ENCODE assay signal across 8 mouse cellular contexts in the genomic region with DNA sequence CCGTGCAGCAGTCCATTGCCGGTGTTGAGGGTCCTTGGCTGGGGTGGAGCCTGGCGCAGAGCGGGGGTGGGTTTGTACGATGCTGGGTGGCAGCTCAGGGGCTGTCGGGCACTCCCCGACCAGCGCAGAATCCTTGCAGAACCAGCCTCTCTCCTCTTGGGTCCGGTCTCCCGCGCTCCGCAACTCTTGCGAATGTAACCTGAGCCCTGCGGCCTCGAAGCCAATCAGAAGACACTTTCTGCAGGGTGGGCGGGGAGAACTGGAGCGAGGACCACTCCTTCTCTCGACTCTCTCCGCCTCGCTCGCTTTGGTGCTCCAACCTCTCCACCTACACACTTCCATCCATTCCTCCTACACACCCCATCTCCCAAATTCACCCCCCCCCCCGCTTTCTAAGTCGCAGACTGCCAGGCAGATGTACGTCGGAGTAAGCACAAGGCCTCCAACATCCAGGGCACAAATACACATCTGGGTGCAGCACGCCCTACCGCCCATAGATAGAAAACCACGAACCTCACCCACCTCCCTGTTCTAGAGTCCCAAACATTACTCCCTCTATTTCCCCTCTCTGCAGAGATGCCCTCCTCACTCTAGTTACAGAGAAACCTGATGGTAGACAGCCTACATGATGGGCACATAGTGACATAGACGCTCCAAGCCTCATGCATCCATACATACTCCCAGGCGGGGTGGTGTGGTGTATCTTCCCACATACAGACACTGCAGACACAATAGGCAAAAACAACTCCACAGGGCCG. TPM values are rescaled to one million over a fixed set of nuclear protein-coding genes. Genes with fewer than 3 reads are reported as not detected.
A peak's percentile ranks its signal among the peaks of the same experiment; 100 is the strongest.
DNase-seq lines count a peak whose midpoint lies in the region; ATAC-seq lines count a peak whose summit lies in the region.

Gene Nrgn, minus strand, starts transcription at position 369 of the 758 bp plus-strand sequence.

- H3K9ac ChIP-seq in embryonic facial prominence, embryonic 14.5 days (ENCODE audit: low read depth, low read length) = peak within 1 kb of the TSS; percentile 48
- H3K9ac ChIP-seq in limb, embryonic 13.5 days = peak within 1 kb of the TSS; percentile 36
- peak within 1 kb of the TSS; percentile 33 for H3K9ac ChIP-seq in midbrain, embryonic 15.5 days

- 7% methylated on average over 23 of the region's 31 CpGs for WGBS in embryonic facial prominence, embryonic 14.5 days
- WGBS in limb, embryonic 13.5 days = 4% methylated on average over 31 of the region's 31 CpGs
- 5% methylated on average over 31 of the region's 31 CpGs for WGBS in midbrain, embryonic 15.5 days

- H3K4me3 ChIP-seq in embryonic facial prominence, embryonic 14.5 days (ENCODE audit: low read depth, low read length) = peak within 1 kb of the TSS; percentile 46
- H3K4me3 ChIP-seq in limb, embryonic 13.5 days = peak within 1 kb of the TSS; percentile 47
- H3K4me3 ChIP-seq in midbrain, embryonic 15.5 days = peak within 1 kb of the TSS; percentile 50

- no peaks in the 10 kb centered on the region for H3K36me3 ChIP-seq in embryonic facial prominence, embryonic 14.5 days (ENCODE audit: control insufficient read depth, insufficient read depth, low read length)
- no peaks in the 10 kb centered on the region for H3K36me3 ChIP-seq in limb, embryonic 13.5 days
- no peaks in the 10 kb centered on the region for H3K36me3 ChIP-seq in midbrain, embryonic 15.5 days (replicated peaks)
- H3K36me3 ChIP-seq in splenic B cell, adult 2 months (ENCODE audit: control insufficient read depth, insufficient read depth, low read length, poor library complexity, severe bottlenecking) = no peaks in the 10 kb centered on the region

- no peaks in the 10 kb centered on the region for H3K9me3 ChIP-seq in embryonic facial prominence, embryonic 14.5 days (ENCODE audit: control insufficient read depth, low read length)
- H3K9me3 ChIP-seq in limb, embryonic 13.5 days = no peaks in the 10 kb centered on the region
- no peaks in the 10 kb centered on the region for H3K9me3 ChIP-seq in midbrain, embryonic 15.5 days

- peaks cover 34% of the 10 kb centered on the region for H3K27me3 ChIP-seq in embryonic facial prominence, embryonic 14.5 days (replicated peaks; ENCODE audit: control insufficient read depth, insufficient read depth, low read length)
- H3K27me3 ChIP-seq in limb, embryonic 13.5 days = peaks cover 77% of the 10 kb centered on the region
- H3K27me3 ChIP-seq in midbrain, embryonic 15.5 days (replicated peaks) = peaks cover 60% of the 10 kb centered on the region
- H3K27me3 ChIP-seq in splenic B cell, adult 2 months (ENCODE audit: control insufficient read depth, insufficient read depth, low read length, poor library complexity, severe bottlenecking) = 0 out of 2 replicates have a peak, but pooled peaks cover 2% of the 10 kb centered on the region

- ATAC-seq in embryonic facial prominence, embryonic 14.5 days (ENCODE audit: low read depth) = peak; percentile 96
- peak; percentile 97 for ATAC-seq in limb, embryonic 13.5 days (ENCODE audit: low FRiP score, low read depth)
- peak; percentile 90 for ATAC-seq in midbrain, embryonic 15.5 days (replicated peaks)

- H3K4me2 ChIP-seq in embryonic facial prominence, embryonic 14.5 days (ENCODE audit: low read depth, low read length) = peak within 1 kb of the TSS; percentile 96
- H3K4me2 ChIP-seq in limb, embryonic 13.5 days (replicated peaks) = peak within 1 kb of the TSS; percentile 82
- peak within 1 kb of the TSS; percentile 97 for H3K4me2 ChIP-seq in midbrain, embryonic 15.5 days

- DNase-seq in cerebellum, postnatal 14 days = peak; percentile 58 to 59
- no peak for DNase-seq in cerebellum, adult 8-10 months
- DNase-seq in embryonic facial prominence, embryonic 14.5 days (ENCODE audit: low spot score) = peak; percentile 96
- peak; percentile 69 for DNase-seq in heart, adult 8-10 months (ENCODE audit: low spot score)
- peak; percentile 76 to 86 for DNase-seq in kidney, adult 8-10 months
- DNase-seq in splenic B cell, adult 2 months (ENCODE audit: low read depth, low spot score) = peak; percentile 47

- peaks cover 15% of the 10 kb centered on the region for H3K4me1 ChIP-seq in embryonic facial prominence, embryonic 14.5 days (ENCODE audit: control insufficient read depth, insufficient read depth, low read length)
- peaks cover 28% of the 10 kb centered on the region for H3K4me1 ChIP-seq in limb, embryonic 13.5 days
- peaks cover 25% of the 10 kb centered on the region for H3K4me1 ChIP-seq in midbrain, embryonic 15.5 days

- H3K27ac ChIP-seq in embryonic facial prominence, embryonic 14.5 days (replicated peaks; ENCODE audit: low read depth, low read length) = no peak within 1 kb of the TSS
- no peak within 1 kb of the TSS for H3K27ac ChIP-seq in limb, embryonic 13.5 days
- no peak within 1 kb of the TSS for H3K27ac ChIP-seq in midbrain, embryonic 15.5 days

RNA-seq across cellular contexts. Expression of gene Nrgn, which starts in this region (rescaled TPM):
- polyA plus RNA-seq in embryonic facial prominence, embryonic 14.5 days (2014; fragmentation: Nextera tagmentation; extraction: Ambion mirVana) = 7.0 and 8.8 TPM in 2 replicates
- 10 to 100 TPM in 2 of 4 experiments, 1 to 10 TPM in 2; 4.8 to 11.7 (median 8.5) TPM for total RNA-seq in heart, adult 8-10 months (2022)
- 7.9 and 8.6 TPM in 2 replicates for polyA plus RNA-seq in limb, embryonic 13.5 days (2015; fragmentation: Nextera tagmentation; extraction: Ambion mirVana)
- polyA plus RNA-seq in midbrain, embryonic 15.5 days (2015; fragmentation: Nextera tagmentation; extraction: Ambion mirVana) = 5.8 and 6.7 TPM in 2 replicates
